Mouse (Mus musculus) adrenal gland, adult 2 months (tissue): Measurements from ENCODE around the gene Shisal1. TPM values are rescaled to one million over a fixed set of nuclear protein-coding genes. Genes with fewer than 3 reads are reported as not detected.
A peak's percentile ranks its signal among the peaks of the same experiment; 100 is the strongest.

Experiments
- DNase-seq: peaks from one replicate; pipeline ENCODE4 v3.0.0; 2021
- long read RNA-seq: library from polyadenylated mRNA; stranded (forward); transcript quantifications from one replicate; pipeline ENCODE4 v2.0.0, GENCODE M21; 2021
- polyA plus RNA-seq: library from polyadenylated mRNA; depleted of rRNA; stranded (reverse); fragments of >200 nt; gene quantifications from 2 replicates; pipeline ENCODE4 v1.2.3, GENCODE M21; 2012; rRNA removed
- total RNA-seq, 2 experiments: library from RNA; stranded (reverse); gene quantifications; 2 replicates each; pipeline ENCODE4 v1.2.3; 2021

Shisal1 gene
- total RNA-seq (1 to 10 TPM; 1.0 to 2.8 TPM), polyA plus RNA-seq (1.8 and 1.9 TPM in 2 replicates)
- long read RNA-seq, partial matches to known transcripts = 0 of 3 reads
- long read RNA-seq, other reads (novel, unspliced or antisense) = 3 of 3 reads

- no peak for DNase-seq
Observed at GRCm38 (mm10) chr15:84446997-84447396, at the start of gene Shisal1. Gene Shisal1, minus strand, starts transcription at chr15:84447097.

GRCm38 (mm10) chr15:84490486-84490885 lies 43.6 kb upstream of the Shisal1 start:
- no peak for DNase-seq

DNA sequence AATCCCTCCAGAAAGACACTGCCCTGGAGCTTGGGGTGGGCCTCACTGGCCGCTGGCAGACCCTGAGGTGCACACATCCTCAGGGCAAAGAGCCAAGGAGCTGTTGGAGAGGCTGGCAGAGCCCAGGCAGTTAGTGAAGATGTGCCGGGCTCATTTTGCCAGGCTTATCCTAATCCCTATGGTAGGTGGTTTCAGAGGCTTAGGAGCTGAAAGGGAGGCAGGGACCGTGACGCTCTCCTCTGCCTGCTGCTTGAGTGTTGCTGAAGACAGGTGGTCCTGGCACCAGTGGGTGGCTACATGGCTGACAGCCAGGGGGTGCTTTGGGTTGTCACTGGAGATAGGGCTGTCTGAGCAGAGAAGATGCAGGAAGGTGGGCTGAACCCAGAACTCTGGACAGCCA lies 37.4 kb upstream of the Shisal1 start:
- no peak for DNase-seq

DNA sequence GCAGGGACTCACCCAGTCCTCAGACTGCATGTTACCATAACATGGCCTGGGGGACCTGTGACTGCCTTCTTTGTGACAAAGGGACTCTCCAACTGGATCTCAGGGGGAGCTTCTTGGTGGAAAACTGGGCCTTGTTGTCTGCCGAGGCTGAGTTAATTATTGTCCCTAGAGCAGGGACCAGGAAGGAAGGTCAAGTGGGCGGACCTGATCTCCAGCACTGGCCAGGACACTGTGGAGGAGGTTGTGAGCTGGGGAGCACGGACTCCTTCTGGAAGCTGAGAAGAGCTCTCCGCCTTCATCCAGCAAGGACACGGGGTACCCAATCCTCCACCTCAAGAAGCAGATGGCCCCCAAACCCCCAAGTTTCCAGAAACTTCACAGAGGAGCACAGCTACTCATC lies 36.7 kb upstream of the Shisal1 start:
- DNase-seq = peak; percentile 16

DNA sequence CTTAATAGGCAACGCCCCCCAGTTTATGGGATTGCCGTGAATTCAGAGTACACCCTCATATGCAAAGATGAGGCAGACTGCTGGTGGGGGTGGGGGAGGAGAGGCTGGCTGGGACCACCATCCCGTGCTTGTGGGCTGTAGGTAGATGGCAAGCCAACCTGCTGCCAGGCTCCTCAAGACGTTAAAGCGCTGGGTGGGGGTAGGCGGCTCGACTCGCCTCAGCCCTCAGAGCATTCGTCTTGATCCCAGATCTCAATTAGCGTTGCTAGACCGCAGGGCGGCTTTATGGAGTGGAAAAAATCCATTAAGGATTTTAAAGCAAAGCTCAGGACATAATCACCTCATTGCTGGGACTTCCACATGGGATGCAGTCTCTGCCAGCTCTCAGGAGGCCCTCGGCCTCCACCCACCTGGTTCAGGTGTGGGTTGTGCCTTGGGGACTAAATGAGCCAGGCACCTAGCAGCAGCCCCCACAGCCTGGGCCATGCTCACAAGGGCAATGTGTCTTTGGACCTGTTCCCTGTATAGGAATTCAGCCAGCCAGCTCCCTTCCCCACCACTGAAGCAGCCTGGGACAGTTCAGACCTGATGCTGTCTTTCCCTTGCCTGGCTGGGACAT lies 34.5 kb upstream of the Shisal1 start:
- DNase-seq = no peak

DNA sequence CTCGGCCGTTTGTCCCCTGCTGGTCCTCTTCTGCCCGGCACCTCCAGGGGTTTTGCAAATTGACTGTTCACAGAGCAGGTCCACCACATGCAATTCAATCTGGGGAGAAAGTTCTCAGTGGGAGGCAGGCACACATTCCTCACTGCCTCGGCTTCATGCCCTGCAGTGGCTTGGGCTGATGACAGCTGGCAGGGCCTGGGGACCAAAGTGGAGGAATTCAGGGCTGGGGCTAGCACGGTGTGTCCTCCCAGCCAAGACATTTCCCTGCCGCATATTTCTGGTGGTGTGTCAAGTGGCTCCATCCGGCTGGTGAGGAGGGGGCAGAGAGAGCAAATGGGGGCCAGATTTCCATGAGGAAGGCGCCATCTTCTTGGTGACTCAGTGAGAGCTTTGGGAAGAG lies 22.5 kb upstream of the Shisal1 start:
- no peak for DNase-seq

- DNase-seq = no peak
Observed at GRCm38 (mm10) chr15:84467761-84468160, 20.9 kb upstream of the Shisal1 start.

DNA sequence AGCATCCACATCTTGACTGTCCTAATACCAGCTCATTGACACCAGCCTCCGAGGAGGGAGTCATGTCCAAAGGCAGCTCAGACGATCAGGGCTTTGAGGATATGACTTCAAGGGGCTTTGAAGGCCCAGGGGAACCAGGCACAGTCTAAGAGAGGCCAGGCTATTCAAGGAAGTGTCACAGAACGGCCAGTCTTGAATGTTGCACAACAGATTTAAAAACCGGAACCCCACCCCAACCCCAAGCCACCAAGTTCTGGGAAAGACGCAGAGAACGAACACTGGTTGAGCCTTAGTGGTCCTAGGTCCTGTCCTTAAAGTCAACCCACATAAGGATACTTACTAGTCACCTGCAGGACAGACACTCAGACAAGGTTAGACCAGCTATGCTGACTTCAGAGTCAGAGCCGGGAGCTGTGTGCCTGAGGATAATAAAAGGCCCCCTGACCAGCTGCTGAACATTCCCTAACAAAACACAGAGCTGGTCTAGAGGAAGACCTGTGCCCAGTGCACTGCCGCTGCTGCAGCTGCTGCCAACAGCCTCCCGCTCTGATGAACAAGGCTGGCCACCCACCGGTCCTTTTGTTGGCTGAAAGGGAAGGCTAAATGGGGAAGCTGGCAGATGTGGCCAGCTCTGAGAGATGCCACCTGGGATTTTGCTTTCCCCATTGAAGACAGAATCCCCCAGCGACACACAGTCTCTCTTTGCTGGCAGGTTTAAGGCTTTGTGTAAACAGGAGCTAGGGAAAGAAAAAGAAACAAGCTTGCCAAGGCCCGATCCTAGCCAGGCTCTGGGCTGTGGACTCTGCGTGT lies 19.8 kb upstream of the Shisal1 start:
- no peak for DNase-seq

GRCm38 (mm10) chr15:84461429-84461828 lies 14.5 kb upstream of the Shisal1 start:
- no peak for DNase-seq

DNA sequence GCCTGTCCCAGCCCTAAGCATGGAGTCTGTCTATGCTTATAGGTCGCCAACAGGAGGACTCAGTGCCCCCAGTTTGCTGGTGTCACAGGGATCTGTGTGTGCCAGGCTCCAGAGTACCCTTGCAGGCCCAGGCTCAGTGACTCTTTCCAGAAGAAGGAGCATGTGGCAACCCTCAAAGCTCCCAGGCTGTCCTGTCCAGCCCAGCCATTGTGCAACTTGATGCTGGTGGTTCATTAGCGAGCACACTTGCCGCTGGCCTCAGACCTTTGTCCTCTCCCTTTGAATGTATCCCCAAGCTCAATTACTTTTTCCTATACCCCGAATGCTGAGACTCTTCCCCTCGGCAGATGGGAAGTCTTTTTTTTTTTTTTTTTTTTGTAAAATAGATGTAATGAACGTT lies 12.1 kb upstream of the Shisal1 start:
- no peak for DNase-seq

DNA sequence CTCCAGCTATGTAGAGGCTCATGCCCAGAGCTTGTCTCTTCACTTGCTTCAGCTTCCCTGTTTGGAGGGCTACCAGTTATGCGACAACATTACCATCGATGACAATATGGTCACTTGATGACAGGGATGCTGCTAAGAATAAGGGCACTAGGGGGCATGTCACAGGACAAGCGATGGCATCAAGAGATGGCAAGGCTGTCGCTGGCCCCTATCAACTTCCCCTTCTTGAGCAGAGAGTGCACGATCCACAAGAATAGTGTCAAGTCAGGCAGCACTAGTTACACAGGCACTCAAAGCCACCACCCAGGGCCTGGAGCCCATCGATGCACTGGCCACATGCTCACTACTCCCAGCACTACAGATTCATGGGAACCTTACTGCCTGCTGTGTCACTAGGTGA lies 8.4 kb upstream of the Shisal1 start:
- DNase-seq = no peak

GRCm38 (mm10) chr15:84453091-84453490 lies 6.2 kb upstream of the Shisal1 start:
- DNase-seq = peak; percentile 68

DNA sequence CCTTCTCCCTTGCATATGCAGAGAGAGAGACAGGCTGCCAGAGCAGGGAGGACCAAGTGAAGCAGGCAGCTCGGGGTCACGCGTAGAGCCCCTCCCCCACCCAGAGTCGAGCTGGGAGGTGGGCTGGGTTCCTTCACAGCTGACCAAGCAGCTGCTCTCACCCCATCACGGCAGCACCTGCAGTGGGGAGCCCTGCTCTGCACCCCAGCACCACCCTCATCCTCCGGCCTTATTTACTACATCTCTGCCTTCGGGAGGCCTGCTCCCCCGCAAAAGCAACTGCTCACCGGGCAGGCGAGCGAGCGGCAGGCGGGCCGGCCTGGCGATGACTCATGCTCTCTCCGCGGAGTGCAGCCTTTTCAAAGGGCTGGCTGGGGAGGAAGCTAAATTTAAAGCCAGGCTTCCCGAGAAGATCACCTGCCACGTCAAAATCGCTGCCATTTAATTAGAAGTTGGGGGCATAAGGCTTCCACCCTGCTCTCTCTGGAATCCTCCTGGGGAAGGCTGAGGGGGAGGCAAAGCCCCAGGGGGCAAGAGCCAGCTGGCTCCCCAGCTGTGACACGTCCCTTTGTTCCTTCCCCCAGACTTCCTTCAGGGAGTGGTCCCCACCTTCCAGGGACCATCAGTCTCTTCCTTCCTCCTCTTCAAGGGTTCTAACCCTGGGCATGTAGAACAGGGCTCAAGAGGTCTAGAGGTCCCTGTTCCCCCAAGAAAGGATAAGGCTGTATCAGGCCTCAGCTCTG lies 3.7 kb upstream of the Shisal1 start:
- peak; percentile 87 for DNase-seq

- DNase-seq = peak; percentile 34
Observed at GRCm38 (mm10) chr15:84445812-84446716, 833 bp downstream of the Shisal1 start.

DNA sequence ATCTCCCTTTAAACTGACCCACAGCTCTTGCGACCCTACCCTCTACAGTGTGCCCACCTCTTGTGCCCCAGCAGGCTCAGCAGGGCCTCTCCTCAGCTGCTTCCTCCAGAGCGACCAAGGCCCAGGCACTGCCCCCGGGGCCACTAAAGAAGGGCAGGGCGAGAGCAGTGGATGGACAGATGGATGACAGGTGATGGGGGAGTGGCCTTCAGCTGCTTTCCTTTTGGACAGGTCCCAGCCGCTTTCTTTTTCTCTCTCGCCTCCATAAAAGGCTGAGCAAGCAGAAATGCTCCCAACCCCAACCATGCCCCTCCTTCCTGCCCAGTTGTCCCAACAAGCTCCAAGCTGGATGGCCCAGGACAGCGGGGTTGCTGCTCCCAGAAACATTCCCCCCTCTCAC lies 2.7 kb downstream of the Shisal1 start:
- DNase-seq = no peak

- DNase-seq = no peak
Observed at GRCm38 (mm10) chr15:84443631-84444030, 3.3 kb downstream of the Shisal1 start.

DNA sequence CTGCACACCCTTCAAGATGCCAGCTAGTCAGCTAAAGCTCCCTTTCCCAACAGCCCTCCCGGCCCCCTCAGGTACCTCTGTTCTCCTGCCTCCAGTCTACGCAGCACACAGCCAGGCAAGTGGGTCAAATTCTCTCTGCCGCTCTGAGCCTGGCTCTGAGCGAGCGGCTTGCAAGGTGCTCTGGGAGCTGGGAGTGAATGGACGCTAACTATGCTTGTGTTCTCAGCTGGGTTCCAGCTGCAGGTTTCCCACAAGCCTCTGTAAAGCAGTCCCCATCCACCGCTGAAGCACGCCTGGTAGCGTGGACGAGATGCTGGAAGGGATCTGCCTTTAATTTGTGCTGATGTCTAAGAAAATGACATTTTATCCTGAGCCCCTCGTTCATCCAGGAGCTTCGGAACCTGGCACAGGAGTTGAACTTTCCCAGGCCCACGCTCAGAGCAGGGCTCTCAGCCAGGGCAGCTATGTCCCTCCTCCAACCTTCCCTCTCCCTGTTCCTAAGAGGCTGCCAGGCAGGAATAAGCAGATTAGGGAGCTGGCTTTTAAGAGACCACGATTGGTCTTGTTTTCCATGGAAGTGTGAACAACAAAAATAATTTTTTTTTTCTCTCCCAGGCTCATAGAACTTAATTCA lies 5.1 kb downstream of the Shisal1 start:
- no peak for DNase-seq

GRCm38 (mm10) chr15:84440820-84441219 lies 6.1 kb downstream of the Shisal1 start:
- DNase-seq = no peak

- DNase-seq = no peak
Observed at GRCm38 (mm10) chr15:84433586-84434185, 13.2 kb downstream of the Shisal1 start.

DNA sequence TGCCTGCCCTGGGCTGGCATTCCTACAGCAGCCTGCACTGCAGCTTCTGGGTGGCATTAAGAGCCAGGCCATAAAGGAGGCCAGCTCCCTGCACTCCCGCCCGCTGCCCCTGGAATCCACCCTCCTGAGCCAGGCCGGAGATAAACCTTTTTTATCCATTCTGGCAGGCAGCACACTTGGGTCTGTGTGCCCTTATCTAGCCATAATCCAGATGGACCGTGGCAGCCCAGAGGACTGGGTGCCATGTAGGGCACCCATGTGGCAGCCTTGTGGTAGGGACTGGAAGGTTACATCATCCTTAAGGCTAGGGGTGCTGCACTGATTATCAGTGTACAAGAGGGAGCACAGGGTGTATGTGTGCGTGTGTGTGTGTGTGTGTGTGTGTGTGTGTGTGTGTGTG lies 16.4 kb downstream of the Shisal1 start:
- no peak for DNase-seq

GRCm38 (mm10) chr15:84427624-84428023 lies 19.3 kb downstream of the Shisal1 start:
- no peak for DNase-seq
